Mouse (Mus musculus): ENCODE measurements around the gene Fadd. TPM values are rescaled to one million over a fixed set of nuclear protein-coding genes. Genes with fewer than 3 reads are reported as not detected.

Gene Fadd
- polyA plus RNA-seq (2014; fragmentation: Nextera tagmentation; extraction: Ambion mirVana), result 8.0 and 9.5 TPM in 2 replicates

- peaks cover 19% of the 10 kb centered on the region for H3K36me3 ChIP-seq (ENCODE audit: control insufficient read depth, insufficient read depth, low read length)
- WGBS, result 2% methylated on average over 30 of the region's 34 CpGs
- peak within 1 kb of the TSS; percentile 68 for H3K4me3 ChIP-seq (ENCODE audit: low read depth, low read length)
- peak within 1 kb of the TSS; percentile 81 for H3K9ac ChIP-seq (ENCODE audit: low read depth, low read length)
- H3K4me2 ChIP-seq (ENCODE audit: low read depth, low read length), result peak within 1 kb of the TSS; percentile 84
- peaks cover 8% of the 10 kb centered on the region; the same call in 1 of the 2 replicates for H3K4me1 ChIP-seq (ENCODE audit: control insufficient read depth, insufficient read depth, low read length)
- H3K27me3 ChIP-seq (replicated peaks; ENCODE audit: control insufficient read depth, insufficient read depth, low read length), result no peaks in the 10 kb centered on the region
- ATAC-seq (ENCODE audit: low read depth), result peak; percentile 93
- H3K9me3 ChIP-seq (ENCODE audit: control insufficient read depth, low read length), result no peaks in the 10 kb centered on the region
- peak; percentile 97 for DNase-seq (ENCODE audit: low spot score)
- H3K27ac ChIP-seq (replicated peaks; ENCODE audit: low read depth, low read length), result peak within 1 kb of the TSS; percentile 80
Observed at GRCm38 (mm10) chr7:144582284-144582980, at the start of gene Fadd. Gene Fadd (minus strand): TSS chr7:144582463.

GRCm38 (mm10) chr7:144630622-144631021 lies 48.4 kb upstream of the Fadd start:
- DNase-seq (ENCODE audit: low spot score), result peak; percentile 51
- no peak overlapping the region for H3K4me2 ChIP-seq (ENCODE audit: low read depth, low read length)
- peaks cover 16% of the 10 kb centered on the region for H3K4me1 ChIP-seq (ENCODE audit: control insufficient read depth, insufficient read depth, low read length)
- WGBS, result 59% methylated on average over 3 of the region's 3 CpGs
- no peak overlapping the region for H3K9ac ChIP-seq (ENCODE audit: low read depth, low read length)
- no peaks in the 10 kb centered on the region for H3K36me3 ChIP-seq (ENCODE audit: control insufficient read depth, insufficient read depth, low read length)
- H3K9me3 ChIP-seq (ENCODE audit: control insufficient read depth, low read length), result no peaks in the 10 kb centered on the region
- no peak overlapping the region for H3K4me3 ChIP-seq (ENCODE audit: low read depth, low read length)
- H3K27ac ChIP-seq (replicated peaks; ENCODE audit: low read depth, low read length), result no peak overlapping the region
- no peak for ATAC-seq (ENCODE audit: low read depth)
- 0 out of 2 replicates have a peak, but pooled peaks cover 5% of the 10 kb centered on the region for H3K27me3 ChIP-seq (replicated peaks; ENCODE audit: control insufficient read depth, insufficient read depth, low read length)

DNA sequence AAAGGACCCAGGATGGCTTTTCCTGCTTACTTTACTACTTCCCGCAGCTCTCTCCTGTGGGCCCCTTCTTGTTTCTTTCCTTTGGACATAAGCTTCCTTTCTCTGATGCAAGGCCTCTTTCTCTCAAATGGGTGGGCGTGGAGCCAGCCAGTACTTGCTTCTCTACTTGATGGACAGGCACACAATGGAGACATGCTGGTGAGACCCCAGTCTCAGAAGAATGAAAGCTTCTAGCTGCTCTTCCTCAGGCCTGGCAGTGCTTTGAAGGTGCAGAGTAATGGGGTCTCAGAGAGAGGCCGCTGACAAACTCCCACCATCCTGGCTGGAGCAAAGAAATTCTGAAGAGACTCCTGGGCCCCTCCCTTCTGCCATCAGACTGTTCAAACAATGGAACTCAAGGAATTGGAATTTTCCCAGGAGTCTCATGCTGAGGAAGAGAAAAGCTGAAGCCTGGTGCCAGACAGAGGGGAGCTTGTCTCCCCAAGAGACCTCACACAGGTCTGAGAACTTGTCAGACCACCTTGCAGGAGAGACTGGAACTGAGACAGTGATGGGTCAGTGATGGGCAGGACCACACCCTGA lies 46.2 kb upstream of the Fadd start:
- no peaks in the 10 kb centered on the region for H3K9me3 ChIP-seq (ENCODE audit: control insufficient read depth, low read length)
- H3K27me3 ChIP-seq (replicated peaks; ENCODE audit: control insufficient read depth, insufficient read depth, low read length), result 0 out of 2 replicates have a peak, but pooled peaks cover 5% of the 10 kb centered on the region
- peaks cover 16% of the 10 kb centered on the region for H3K4me1 ChIP-seq (ENCODE audit: control insufficient read depth, insufficient read depth, low read length)
- H3K36me3 ChIP-seq (ENCODE audit: control insufficient read depth, insufficient read depth, low read length), result no peaks in the 10 kb centered on the region
- H3K4me2 ChIP-seq (ENCODE audit: low read depth, low read length), result no peak overlapping the region
- no peak overlapping the region; the same call in 1 of the 2 replicates for H3K27ac ChIP-seq (replicated peaks; ENCODE audit: low read depth, low read length)
- DNase-seq (ENCODE audit: low spot score), result peak; percentile 86
- 15% methylated on average over 3 of the region's 3 CpGs for WGBS
- H3K9ac ChIP-seq (ENCODE audit: low read depth, low read length), result no peak overlapping the region
- ATAC-seq (ENCODE audit: low read depth), result peak; percentile 77
- H3K4me3 ChIP-seq (ENCODE audit: low read depth, low read length), result no peak overlapping the region

- 24% methylated on average over 13 of the region's 13 CpGs for WGBS
- Histone ChIP-seq H3K36me3 (ENCODE audit: control insufficient read depth, insufficient read depth, low read length) (no peaks in the 10 kb centered on the region), H3K4me2 (ENCODE audit: low read depth, low read length) (no peak overlapping the region), H3K9me3 (ENCODE audit: control insufficient read depth, low read length) (no peaks in the 10 kb centered on the region), H3K27ac (replicated peaks; ENCODE audit: low read depth, low read length) (no peak overlapping the region; the same call in 1 of the 2 replicates), H3K9ac (ENCODE audit: low read depth, low read length) (no peak overlapping the region), H3K4me1 (ENCODE audit: control insufficient read depth, insufficient read depth, low read length) (peaks cover 16% of the 10 kb centered on the region), H3K4me3 (ENCODE audit: low read depth, low read length) (no peak overlapping the region), H3K27me3 (replicated peaks; ENCODE audit: control insufficient read depth, insufficient read depth, low read length) (0 out of 2 replicates have a peak, but pooled peaks cover 5% of the 10 kb centered on the region)
- DNase-seq (ENCODE audit: low spot score) (peak; percentile 23), ATAC-seq (ENCODE audit: low read depth) (peak; percentile 19; the same call in 1 of the 2 replicates)
Observed at GRCm38 (mm10) chr7:144627606-144628333, 45.5 kb upstream of the Fadd start.

- Histone ChIP-seq H3K36me3 (ENCODE audit: control insufficient read depth, insufficient read depth, low read length) (no peaks in the 10 kb centered on the region), H3K4me1 (ENCODE audit: control insufficient read depth, insufficient read depth, low read length) (peaks cover 16% of the 10 kb centered on the region), H3K27ac (replicated peaks; ENCODE audit: low read depth, low read length) (no peak overlapping the region), H3K27me3 (replicated peaks; ENCODE audit: control insufficient read depth, insufficient read depth, low read length) (0 out of 2 replicates have a peak, but pooled peaks cover 5% of the 10 kb centered on the region), H3K9ac (ENCODE audit: low read depth, low read length) (no peak overlapping the region), H3K9me3 (ENCODE audit: control insufficient read depth, low read length) (no peaks in the 10 kb centered on the region), H3K4me3 (ENCODE audit: low read depth, low read length) (no peak overlapping the region), H3K4me2 (ENCODE audit: low read depth, low read length) (no peak overlapping the region)
- no peak for DNase-seq (ENCODE audit: low spot score)
- WGBS, result 87% methylated on average over 2 of the region's 2 CpGs
- ATAC-seq (ENCODE audit: low read depth), result no peak
Observed at GRCm38 (mm10) chr7:144626042-144626441, 43.8 kb upstream of the Fadd start.

GRCm38 (mm10) chr7:144620721-144621681 lies 38.7 kb upstream of the Fadd start:
- no peak overlapping the region for H3K4me3 ChIP-seq (ENCODE audit: low read depth, low read length)
- no peak for ATAC-seq (ENCODE audit: low read depth)
- no peak overlapping the region for H3K27ac ChIP-seq (replicated peaks; ENCODE audit: low read depth, low read length)
- H3K27me3 ChIP-seq (replicated peaks; ENCODE audit: control insufficient read depth, insufficient read depth, low read length), result 0 out of 2 replicates have a peak, but pooled peaks cover 3% of the 10 kb centered on the region
- DNase-seq (ENCODE audit: low spot score), result no peak
- no peak overlapping the region for H3K9ac ChIP-seq (ENCODE audit: low read depth, low read length)
- no peaks in the 10 kb centered on the region for H3K4me1 ChIP-seq (ENCODE audit: control insufficient read depth, insufficient read depth, low read length)
- H3K9me3 ChIP-seq (ENCODE audit: control insufficient read depth, low read length), result no peaks in the 10 kb centered on the region
- no peak overlapping the region for H3K4me2 ChIP-seq (ENCODE audit: low read depth, low read length)
- 72% methylated on average over 22 of the region's 22 CpGs for WGBS
- no peaks in the 10 kb centered on the region for H3K36me3 ChIP-seq (ENCODE audit: control insufficient read depth, insufficient read depth, low read length)

DNA sequence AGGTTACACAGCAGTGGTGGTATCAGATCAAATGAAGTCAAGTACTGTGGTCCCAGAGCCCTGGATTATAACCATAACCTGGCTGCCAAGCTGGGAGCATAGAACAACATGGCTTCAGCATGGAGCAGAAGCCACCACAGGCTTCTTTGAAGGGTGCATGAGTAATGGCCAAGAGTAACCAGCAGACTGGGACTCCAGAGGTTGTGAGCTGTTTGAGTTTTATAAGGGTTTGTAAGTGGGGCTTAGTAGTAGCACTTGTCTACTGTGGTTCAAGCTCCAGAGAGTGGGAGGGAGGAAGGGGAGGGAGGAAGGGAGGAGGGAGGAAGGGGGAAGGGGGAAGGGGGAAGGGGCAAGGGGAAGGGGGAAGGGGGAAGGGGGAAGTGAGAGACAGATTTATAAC lies 38.1 kb upstream of the Fadd start:
- H3K4me1 ChIP-seq (ENCODE audit: control insufficient read depth, insufficient read depth, low read length), result no peaks in the 10 kb centered on the region
- H3K4me2 ChIP-seq (ENCODE audit: low read depth, low read length), result no peak overlapping the region
- DNase-seq (ENCODE audit: low spot score) (no peak), ATAC-seq (ENCODE audit: low read depth) (no peak)
- no peak overlapping the region for H3K27ac ChIP-seq (replicated peaks; ENCODE audit: low read depth, low read length)
- no peaks in the 10 kb centered on the region for H3K36me3 ChIP-seq (ENCODE audit: control insufficient read depth, insufficient read depth, low read length)
- no peaks in the 10 kb centered on the region for H3K27me3 ChIP-seq (replicated peaks; ENCODE audit: control insufficient read depth, insufficient read depth, low read length)
- no peak overlapping the region for H3K4me3 ChIP-seq (ENCODE audit: low read depth, low read length)
- H3K9ac ChIP-seq (ENCODE audit: low read depth, low read length), result no peak overlapping the region
- H3K9me3 ChIP-seq (ENCODE audit: control insufficient read depth, low read length), result no peaks in the 10 kb centered on the region

DNA sequence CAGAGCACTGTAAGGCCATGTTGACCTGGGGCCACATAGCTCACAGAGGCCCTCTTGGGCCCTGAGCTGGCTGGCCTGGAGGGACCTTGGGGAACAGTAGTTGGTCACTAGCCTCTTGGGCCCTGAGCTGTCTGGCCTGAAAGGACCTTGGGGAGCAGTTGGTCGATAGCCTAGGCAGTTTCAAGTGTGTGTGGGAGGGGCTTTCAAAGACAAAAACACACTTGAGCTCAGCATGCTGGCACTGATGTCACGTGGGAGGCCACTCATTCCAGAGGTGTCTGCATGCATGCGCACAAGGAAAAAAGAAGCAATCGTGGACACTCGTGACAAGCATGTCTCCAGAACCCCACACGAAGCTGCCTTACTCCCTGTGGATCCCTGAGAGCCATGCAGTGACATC lies 33.1 kb upstream of the Fadd start:
- no peak for ATAC-seq (ENCODE audit: low read depth)
- no peaks in the 10 kb centered on the region for H3K36me3 ChIP-seq (ENCODE audit: control insufficient read depth, insufficient read depth, low read length)
- H3K4me2 ChIP-seq (ENCODE audit: low read depth, low read length), result no peak overlapping the region
- no peak overlapping the region for H3K27ac ChIP-seq (replicated peaks; ENCODE audit: low read depth, low read length)
- H3K4me1 ChIP-seq (ENCODE audit: control insufficient read depth, insufficient read depth, low read length), result no peaks in the 10 kb centered on the region
- no peak overlapping the region for H3K9ac ChIP-seq (ENCODE audit: low read depth, low read length)
- H3K27me3 ChIP-seq (replicated peaks; ENCODE audit: control insufficient read depth, insufficient read depth, low read length), result no peaks in the 10 kb centered on the region
- DNase-seq (ENCODE audit: low spot score), result no peak
- no peak overlapping the region for H3K4me3 ChIP-seq (ENCODE audit: low read depth, low read length)
- WGBS, result 75% methylated on average over 6 of the region's 6 CpGs
- H3K9me3 ChIP-seq (ENCODE audit: control insufficient read depth, low read length), result no peaks in the 10 kb centered on the region

All from embryonic facial prominence, embryonic 14.5 days (tissue).